Mouse (Mus musculus) midbrain, postnatal 0 days (tissue): Measurements from ENCODE around the gene Nnat. TPM values are rescaled to one million over a fixed set of nuclear protein-coding genes. Genes with fewer than 3 reads are reported as not detected.

Source experiments
- ATAC-seq: fragments of 200-750 bp; cut with Nextera tagmentation; 2 replicates; pipeline ENCODE4 v1.8.0; 2017; ENCODE audit warnings: moderate number of reproducible peaks, mild to moderate bottlenecking, moderate TSS enrichment, moderate library complexity; ENCODE audit not compliant: low FRiP score
- DNase-seq: peaks from one replicate; pipeline ENCODE4 v3.0.0-alpha.2; 2015; ENCODE audit warnings: low spot score
- H3K27ac ChIP-seq: fragments of 300-500 bp; sonication (generic); 2 replicates; pipeline ENCODE4 v1.5.1; 2014; ENCODE audit warnings: low read depth, mild to moderate bottlenecking, low read length, mixed read lengths
- H3K27me3 ChIP-seq: fragments of 300-500 bp; sonication (generic); 2 replicates; pipeline ENCODE4 v1.6.1; 2014; ENCODE audit warnings: low read length, control low read depth, mixed read lengths; ENCODE audit not compliant: insufficient read depth
- H3K36me3 ChIP-seq: fragments of 300-500 bp; sonication (generic); 2 replicates; pipeline ENCODE4 v1.6.1; 2014; ENCODE audit warnings: low read length, control low read depth, mixed read lengths; ENCODE audit not compliant: insufficient read depth
- H3K4me1 ChIP-seq: fragments of 300-500 bp; sonication (generic); 2 replicates; pipeline ENCODE4 v1.6.1; 2014; ENCODE audit warnings: mild to moderate bottlenecking, control low read depth, antibody characterized with exemption, low read length, mixed read lengths; ENCODE audit not compliant: insufficient read depth
- H3K4me2 ChIP-seq: fragments of 300-500 bp; sonication (generic); 2 replicates; pipeline ENCODE4 v1.6.1; 2014; ENCODE audit warnings: low read depth, mild to moderate bottlenecking, low read length, mixed read lengths; ENCODE audit not compliant: poor library complexity, severe bottlenecking
- H3K4me3 ChIP-seq: fragments of 300-500 bp; sonication (generic); 2 replicates; pipeline ENCODE4 v1.5.1; 2014; ENCODE audit warnings: low read depth, mild to moderate bottlenecking, low read length, moderate library complexity
- H3K9ac ChIP-seq: fragments of 300-500 bp; sonication (generic); replicated peaks from 2 replicates; pipeline ENCODE4 v1.6.1; 2014; ENCODE audit warnings: mild to moderate bottlenecking, low read length, moderate library complexity, mixed read lengths; ENCODE audit not compliant: poor library complexity, severe bottlenecking
- H3K9me3 ChIP-seq: fragments of 300-500 bp; sonication (generic); 2 replicates; pipeline ENCODE4 v1.6.1; 2016; ENCODE audit warnings: low read length, control low read depth
- CTCF ChIP-seq: IDR thresholded peaks from 2 replicates; pipeline ENCODE4 v1.5.1; 2016; ENCODE audit warnings: antibody characterized with exemption, mild to moderate bottlenecking
- WGBS: fragments of 180-500 bp; shearing (Covaris S2); extraction: QIAGEN DNeasy Blood & Tissue Kit; methylation state at CpG from one replicate; pipeline ENCODE4 v1.1.7; 2014; 5-methylcytosine and 5-hydroxymethylcytosine counted together
- microRNA-seq: library from miRNA; unstranded; fragments of <30 nt; microRNA quantifications from one replicate; pipeline ENCODE4, GENCODE M21; 2016; ENCODE audit warnings: borderline number of aligned reads
- polyA plus RNA-seq: library from polyadenylated mRNA; unstranded; fragments of >200 nt; fragmentation: Nextera tagmentation; extraction: Ambion mirVana; gene quantifications from 2 replicates; pipeline ENCODE4 v1.2.1, GENCODE M21; 2015
- total RNA-seq: library from RNA; depleted of rRNA; stranded (reverse); fragments of >200 nt; gene quantifications from 2 replicates; pipeline ENCODE4 v1.2.3, GENCODE M21; 2014; rRNA removed

The Nnat gene
- total and polyA plus RNA-seq, 2 experiments from 2014 or later: 7,900 to 8,374 TPM

DNA sequence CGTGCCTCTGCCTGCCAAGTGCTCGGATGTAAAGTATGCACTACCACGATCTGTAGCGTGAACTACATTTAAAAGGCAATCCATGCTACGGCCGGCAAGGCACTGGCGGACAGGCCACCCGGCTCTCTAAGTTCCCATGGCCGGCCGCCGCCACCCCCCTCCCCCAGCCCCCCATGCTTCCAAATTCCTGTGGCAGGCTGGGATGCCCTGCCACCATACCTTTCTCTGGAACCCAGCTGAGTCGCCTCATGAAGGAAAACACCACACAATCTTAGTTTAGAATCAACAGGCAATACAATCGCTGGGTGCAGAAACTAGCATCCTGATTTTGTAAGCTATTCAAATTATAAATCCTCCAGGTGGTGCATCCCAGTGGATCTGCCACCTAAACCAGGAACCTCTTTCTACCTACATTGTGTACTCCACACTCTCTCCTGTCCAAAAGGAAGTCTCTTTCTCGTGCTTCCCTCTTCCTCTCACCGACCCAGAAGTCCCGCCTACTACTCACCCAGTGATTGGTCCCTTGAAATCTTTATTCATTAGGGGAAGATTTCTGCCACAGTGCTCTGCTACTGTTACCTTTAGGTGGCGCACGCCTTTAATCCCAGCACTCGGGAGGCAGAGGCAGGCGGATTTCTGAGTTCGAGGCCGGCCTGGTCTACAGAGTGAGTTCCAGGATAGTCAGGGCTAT, 37.1 kb downstream of the Nnat start:
- WGBS: 62% methylated on average over 22 of the region's 22 CpGs
- no peak for TF ChIP-seq CTCF
- H3K4me1 ChIP-seq: no peaks in the 10 kb centered on the region
- H3K36me3 ChIP-seq: no peaks in the 10 kb centered on the region
- DNase-seq (no peak), ATAC-seq (no peak)
- H3K27ac ChIP-seq: no peak overlapping the region
- H3K4me2 ChIP-seq: no peak overlapping the region
- H3K4me3 ChIP-seq: no peak overlapping the region
- H3K9ac ChIP-seq: no peak overlapping the region
- no peaks in the 10 kb centered on the region for H3K9me3 ChIP-seq
- no peaks in the 10 kb centered on the region for H3K27me3 ChIP-seq

DNA sequence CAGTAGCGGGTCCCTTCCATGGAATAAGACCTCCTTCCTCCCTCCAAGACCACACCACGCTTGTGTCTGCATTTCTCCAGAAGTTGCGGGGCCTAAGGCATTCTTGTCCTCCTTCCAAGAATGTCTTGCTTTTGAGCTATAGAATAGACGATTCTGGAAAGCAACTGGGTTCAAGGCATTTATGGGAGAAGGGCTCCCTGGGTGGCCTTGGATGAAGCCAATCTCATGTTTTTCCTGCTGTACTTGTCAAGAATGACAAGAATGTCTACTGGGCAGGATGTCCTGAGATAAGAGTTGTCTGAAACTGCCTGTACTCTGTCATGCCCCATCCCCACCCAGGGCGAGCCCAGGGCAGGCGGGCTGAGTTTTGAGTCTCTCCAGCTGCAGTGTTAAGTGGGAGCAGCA, 41.6 kb downstream of the Nnat start:
- 85% methylated on average over 6 of the region's 6 CpGs for WGBS
- no peaks in the 10 kb centered on the region for H3K27me3 ChIP-seq
- H3K27ac ChIP-seq: no peak overlapping the region
- no peaks in the 10 kb centered on the region for H3K4me1 ChIP-seq
- no peaks in the 10 kb centered on the region for H3K9me3 ChIP-seq
- no peak for TF ChIP-seq CTCF
- no peak overlapping the region for H3K9ac ChIP-seq
- no peak overlapping the region for H3K4me2 ChIP-seq
- ATAC-seq (no peak), DNase-seq (no peak)
- H3K36me3 ChIP-seq: no peaks in the 10 kb centered on the region
- no peak overlapping the region for H3K4me3 ChIP-seq

- ATAC-seq (no peak; the same call in 1 of the 2 replicates), DNase-seq (peak; percentile 74)
- no peak overlapping the region for H3K4me2 ChIP-seq
Measured at GRCm38 (mm10) chr2:157605025-157605675, 45.3 kb downstream of the Nnat start.

DNA sequence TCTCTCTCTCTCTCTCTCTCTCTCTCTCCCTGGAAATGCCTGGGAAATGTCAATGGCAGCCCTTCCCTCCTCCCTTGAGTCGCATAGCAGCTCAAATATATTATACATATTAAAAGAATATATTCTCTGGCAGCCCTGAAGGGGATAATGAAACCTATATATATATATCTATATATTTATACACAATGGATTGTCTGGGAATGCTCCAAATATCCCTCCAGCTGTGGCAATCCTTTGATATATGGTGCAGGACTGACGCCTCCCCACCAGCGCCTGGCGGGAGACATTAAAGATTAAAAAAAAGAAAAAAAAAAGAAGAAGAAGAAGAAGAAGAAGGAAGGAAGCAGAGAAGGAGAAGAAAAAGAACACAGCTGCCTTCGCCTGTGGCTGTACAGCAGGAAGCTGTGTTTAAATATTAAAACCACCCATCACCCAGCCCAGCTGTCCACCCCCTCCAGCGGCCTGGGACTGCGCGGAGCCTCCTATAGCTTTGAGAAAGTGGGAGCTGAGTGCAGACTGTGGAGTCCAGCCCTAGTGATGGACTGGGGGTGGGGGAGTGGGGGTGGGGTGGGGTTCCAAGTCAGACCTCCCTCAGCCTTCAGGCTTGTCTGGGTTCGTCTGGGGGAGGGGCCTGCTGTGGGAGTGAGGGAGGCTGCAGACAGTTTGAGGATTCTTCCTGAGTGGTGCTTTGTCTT, 47.8 kb downstream of the Nnat start:
- TF ChIP-seq CTCF: no peak
- Histone ChIP-seq H3K36me3 (no peaks in the 10 kb centered on the region), H3K4me3 (no peak overlapping the region), H3K9me3 (no peaks in the 10 kb centered on the region), H3K27me3 (no peaks in the 10 kb centered on the region), H3K4me1 (peaks cover 7% of the 10 kb centered on the region; the same call in 1 of the 2 replicates), H3K27ac (no peak overlapping the region), H3K9ac (no peak overlapping the region), H3K4me2 (no peak overlapping the region)
- 29% methylated on average over 9 of the region's 9 CpGs for WGBS
- peak; percentile 9 for DNase-seq
- no peak for ATAC-seq

More at GRCm38 (mm10) chr2:157605025-157605675, 45.3 kb downstream of the Nnat start:
- Histone ChIP-seq H3K9ac (peak overlapping the region; percentile 33; the same call in 1 of the 2 replicates), H3K4me1 (peaks cover 7% of the 10 kb centered on the region; the same call in 1 of the 2 replicates), H3K9me3 (no peaks in the 10 kb centered on the region), H3K27me3 (no peaks in the 10 kb centered on the region), H3K36me3 (no peaks in the 10 kb centered on the region), H3K27ac (0 out of 2 replicates have a peak overlapping the region, but pooled peaks have one; percentile 26), H3K4me3 (no peak overlapping the region)
- peak; percentile 98 for TF ChIP-seq CTCF
- 5% methylated on average over 18 of the region's 18 CpGs for WGBS

GRCm38 (mm10) chr2:157611735-157612134, 51.9 kb downstream of the Nnat start:
- no peaks in the 10 kb centered on the region for H3K27me3 ChIP-seq
- H3K9me3 ChIP-seq: no peaks in the 10 kb centered on the region
- no peak overlapping the region for H3K27ac ChIP-seq
- no peak overlapping the region for H3K9ac ChIP-seq
- H3K4me2 ChIP-seq: no peak overlapping the region
- H3K4me3 ChIP-seq: no peak overlapping the region
- peak; percentile 44 for DNase-seq
- peaks cover 7% of the 10 kb centered on the region; the same call in 1 of the 2 replicates for H3K4me1 ChIP-seq
- no peak for ATAC-seq
- WGBS: 70% methylated on average over 3 of the region's 3 CpGs
- no peak for TF ChIP-seq CTCF
- no peaks in the 10 kb centered on the region for H3K36me3 ChIP-seq

Small RNAs within 50 kb of the gene (microRNA-seq; reads per million reads assigned to microRNA genes)
- gene Gm23134: 4.7 reads per million, percentile 10 among the genes with 10 or more reads in this experiment

Other genes starting within 250 kb of the Nnat start
- 1.3 and 3.0 TPM in 2 replicates for gene Ghrh, start 212.6 kb upstream of the Nnat start, total RNA-seq
- 5.0 and 7.6 TPM in 2 replicates for gene Ghrh, start 212.6 kb upstream of the Nnat start, polyA plus RNA-seq
- gene Manbal, start 192.5 kb upstream of the Nnat start, total RNA-seq: 70.8 and 70.9 TPM in 2 replicates
- 129 and 132 TPM in 2 replicates for gene Manbal, start 192.5 kb upstream of the Nnat start, polyA plus RNA-seq
- gene Src, start 141.6 kb upstream of the Nnat start, total RNA-seq: 129 and 137 TPM in 2 replicates
- gene Src, start 141.6 kb upstream of the Nnat start, polyA plus RNA-seq: 26.1 and 26.6 TPM in 2 replicates
- 307 and 309 TPM in 2 replicates for gene Blcap, start 11.2 kb downstream of the Nnat start, total RNA-seq
- gene Blcap, start 11.2 kb downstream of the Nnat start, polyA plus RNA-seq: 394 and 397 TPM in 2 replicates
- gene Ctnnbl1, start 177.3 kb downstream of the Nnat start, total RNA-seq: 33.7 and 40.0 TPM in 2 replicates
- 44.7 and 45.5 TPM in 2 replicates for gene Ctnnbl1, start 177.3 kb downstream of the Nnat start, polyA plus RNA-seq